Mouse (Mus musculus) olfactory bulb, adult 2 months (tissue): ENCODE results near the gene Lrp5. TPM values are rescaled to one million over a fixed set of nuclear protein-coding genes. Genes with fewer than 3 reads are reported as not detected.

ENCODE experiments used
- H3K27ac ChIP-seq: fragments of 200-500 bp; 2 replicates; pipeline ENCODE4 v1.5.1; 2012; ENCODE audit warnings: low read depth, low read length; ENCODE audit not compliant: insufficient read depth
- H3K4me1 ChIP-seq: fragments of 200-500 bp; 2 replicates; pipeline ENCODE4 v1.6.1; 2012; ENCODE audit warnings: low read length; ENCODE audit not compliant: control insufficient read depth, insufficient read depth
- H3K4me3 ChIP-seq: fragments of 200-500 bp; 2 replicates; pipeline ENCODE4 v1.5.1; 2012; ENCODE audit warnings: mild to moderate bottlenecking, low read depth, low read length, moderate library complexity; ENCODE audit not compliant: insufficient read depth
- CTCF ChIP-seq: fragments of 200-500 bp; IDR thresholded peaks from 2 replicates; pipeline ENCODE4 v1.5.1; 2012; ENCODE audit warnings: low read depth, mild to moderate bottlenecking, low read length, moderate library complexity; ENCODE audit not compliant: insufficient read depth
- POLR2A ChIP-seq: fragments of 200-500 bp; IDR thresholded peaks from 2 replicates; pipeline ENCODE4 v1.6.1; 2012; ENCODE audit warnings: mild to moderate bottlenecking, low read depth, low read length, moderate library complexity; ENCODE audit not compliant: insufficient read depth
- WGBS: fragments of 180-500 bp; shearing (Covaris S2); methylation state at CpG from one replicate; pipeline ENCODE4 v1.1.7; 2018; 5-methylcytosine and 5-hydroxymethylcytosine counted together
- polyA plus RNA-seq: library from polyadenylated mRNA; stranded (reverse); fragments of >200 nt; gene quantifications from 2 replicates; pipeline ENCODE4 v1.2.4, GENCODE M21; 2012; ENCODE audit warnings: low replicate concordance; ENCODE audit not compliant: missing spikeins, insufficient read depth, insufficient read length

Lrp5 gene
- polyA plus RNA-seq, 1 experiment, result not detected

DNA sequence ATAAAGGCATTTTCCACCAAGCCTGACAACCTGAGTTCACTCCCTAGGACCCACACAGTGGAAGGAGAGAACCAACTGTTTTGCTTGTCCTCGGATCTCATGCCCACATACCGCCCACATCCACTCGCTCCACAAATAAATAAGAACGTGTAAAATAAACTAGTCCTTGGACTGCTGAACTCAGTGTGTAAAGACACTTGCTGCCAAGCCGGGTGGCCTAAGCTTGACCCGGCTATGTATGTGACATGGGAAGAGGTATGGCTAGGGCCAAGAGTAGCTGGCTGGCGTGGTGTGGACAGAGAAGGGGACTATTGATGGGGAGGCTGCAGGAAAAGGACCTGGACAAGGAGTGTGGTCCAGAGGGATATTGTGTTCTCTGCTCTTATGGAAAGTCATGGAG is 11.7 kb upstream of the Lrp5 start:
- TF ChIP-seq POLR2A (no peak), CTCF (no peak)
- no peaks in the 10 kb centered on the region for H3K4me1 ChIP-seq
- WGBS, result 68% methylated on average over 7 of the region's 7 CpGs

DNA sequence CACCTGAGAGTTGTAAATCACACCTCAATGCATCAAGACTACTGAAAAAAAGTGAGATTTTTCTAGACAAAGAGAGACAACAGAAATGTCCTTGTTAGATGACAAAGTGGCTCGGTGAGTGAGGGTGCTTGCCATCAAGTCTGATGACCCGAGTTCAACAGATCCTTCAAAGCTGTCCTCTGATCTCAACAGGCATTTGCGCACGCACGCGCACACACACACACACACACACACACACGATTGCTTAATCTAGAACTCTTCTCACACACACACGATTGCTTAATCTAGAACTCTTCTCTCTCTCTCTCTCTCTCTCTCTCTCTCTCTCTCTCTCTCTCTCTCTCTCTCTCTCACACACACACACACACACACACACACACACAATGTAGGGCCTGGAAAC is 9.6 kb upstream of the Lrp5 start:
- WGBS, result 90% methylated on average over 8 of the region's 8 CpGs
- TF ChIP-seq CTCF (no peak), POLR2A (no peak)
- H3K27ac ChIP-seq, result no peak overlapping the region
- H3K4me1 ChIP-seq, result no peaks in the 10 kb centered on the region
- H3K4me3 ChIP-seq, result no peak overlapping the region

More for the DNA sequence above, 11.7 kb upstream of the Lrp5 start:
- no peak overlapping the region for H3K27ac ChIP-seq
- no peak overlapping the region for H3K4me3 ChIP-seq

DNA sequence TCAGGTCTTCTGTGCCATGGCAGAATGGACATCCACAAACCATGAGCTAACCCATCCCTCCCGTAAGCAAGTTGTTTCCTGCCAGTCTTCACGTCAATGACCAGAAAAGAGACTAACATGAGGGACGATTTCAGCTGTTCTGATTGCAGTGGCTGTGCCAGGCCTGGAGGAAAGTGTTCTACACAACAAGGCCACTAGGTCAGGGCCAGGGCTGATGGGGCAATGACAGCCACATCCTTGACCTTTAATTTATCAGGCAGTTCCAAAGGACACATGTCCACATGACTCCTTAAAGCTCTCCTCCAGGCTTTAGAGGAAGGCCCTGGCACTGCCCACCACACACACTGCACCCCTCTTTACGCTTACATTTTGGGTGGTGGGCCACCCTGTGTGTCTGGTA is 9.1 kb upstream of the Lrp5 start:
- Histone ChIP-seq H3K4me3 (no peak overlapping the region), H3K4me1 (no peaks in the 10 kb centered on the region), H3K27ac (no peak overlapping the region)
- TF ChIP-seq CTCF (no peak), POLR2A (no peak)
- WGBS, result 89% methylated on average over 4 of the region's 4 CpGs

DNA sequence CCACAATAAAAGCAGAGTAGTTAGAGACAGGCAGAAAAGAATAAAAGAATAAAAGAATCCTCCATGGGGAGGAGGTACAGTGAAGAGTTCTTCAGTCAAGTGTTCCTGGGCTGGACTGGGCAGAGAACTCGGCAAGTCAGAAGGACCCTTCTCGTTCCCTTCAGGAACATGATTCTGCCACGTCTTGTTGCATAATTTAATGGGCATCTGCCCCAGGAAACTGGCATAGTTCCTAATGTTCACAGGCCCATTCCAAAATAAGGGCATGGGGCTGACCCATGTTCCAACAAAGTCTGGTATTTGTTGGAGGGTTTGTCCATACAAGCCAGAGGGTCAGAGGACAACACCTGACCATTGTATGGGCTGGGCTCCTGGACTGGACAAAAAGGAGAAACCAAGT is 8.6 kb upstream of the Lrp5 start:
- 60% methylated on average over 3 of the region's 3 CpGs for WGBS
- no peaks in the 10 kb centered on the region for H3K4me1 ChIP-seq
- H3K4me3 ChIP-seq, result no peak overlapping the region
- TF ChIP-seq CTCF (no peak), POLR2A (no peak)
- H3K27ac ChIP-seq, result no peak overlapping the region

- Histone ChIP-seq H3K4me3 (no peak overlapping the region), H3K27ac (no peak overlapping the region), H3K4me1 (no peaks in the 10 kb centered on the region)
- no peak for TF ChIP-seq CTCF
- TF ChIP-seq POLR2A, result no peak
- WGBS, result 91% methylated on average over 2 of the region's 2 CpGs
These were observed 8.1 kb upstream of the Lrp5 start for GRCm38 (mm10) chr19:3694476-3694875.

GRCm38 (mm10) chr19:3692414-3693145 is 6.2 kb upstream of the Lrp5 start:
- WGBS, result 59% methylated on average over 6 of the region's 6 CpGs
- Histone ChIP-seq H3K4me1 (no peaks in the 10 kb centered on the region), H3K4me3 (no peak overlapping the region), H3K27ac (no peak overlapping the region)
- TF ChIP-seq CTCF (no peak), POLR2A (no peak)

DNA sequence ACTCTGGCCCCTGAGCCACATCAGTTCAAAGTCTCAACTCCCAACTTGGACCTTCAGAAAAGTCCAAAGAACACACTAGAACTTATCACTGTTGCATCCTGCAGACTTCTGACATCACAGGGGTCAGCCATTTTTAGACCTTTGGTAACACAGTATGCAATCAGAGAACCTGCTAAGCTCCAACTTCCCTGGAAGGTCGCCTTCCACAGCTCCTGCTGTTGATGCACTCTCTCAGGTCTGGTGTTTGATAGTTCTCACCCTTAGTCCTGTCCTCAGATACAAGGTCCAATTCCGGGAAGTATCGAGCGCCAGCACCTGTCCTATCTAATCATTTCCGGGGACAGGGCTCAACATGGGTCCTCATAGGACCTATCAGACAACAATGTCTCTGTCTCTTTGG is 5.0 kb upstream of the Lrp5 start:
- Histone ChIP-seq H3K27ac (no peak overlapping the region), H3K4me3 (no peak overlapping the region), H3K4me1 (no peaks in the 10 kb centered on the region)
- TF ChIP-seq CTCF (no peak), POLR2A (no peak)
- 95% methylated on average over 5 of the region's 5 CpGs for WGBS

- H3K27ac ChIP-seq, result no peak overlapping the region
- H3K4me3 ChIP-seq, result no peak overlapping the region
- 69% methylated on average over 5 of the region's 5 CpGs for WGBS
- no peak for TF ChIP-seq CTCF
- TF ChIP-seq POLR2A, result no peak
- H3K4me1 ChIP-seq, result peaks cover 2% of the 10 kb centered on the region; the same call in 1 of the 2 replicates
These were observed 1.4 kb upstream of the Lrp5 start for GRCm38 (mm10) chr19:3687676-3688171.

GRCm38 (mm10) chr19:3685611-3686214 is 651 bp downstream of the Lrp5 start:
- peak overlapping the region; percentile 63 for H3K4me3 ChIP-seq
- WGBS, result 6% methylated on average over 45 of the region's 45 CpGs
- H3K4me1 ChIP-seq, result peaks cover 9% of the 10 kb centered on the region
- H3K27ac ChIP-seq, result 0 out of 2 replicates have a peak overlapping the region, but pooled peaks have one; percentile 7
- TF ChIP-seq CTCF (no peak), POLR2A (no peak)
